Mouse (Mus musculus): ENCODE measurements around the gene Cdk1.

DNA sequence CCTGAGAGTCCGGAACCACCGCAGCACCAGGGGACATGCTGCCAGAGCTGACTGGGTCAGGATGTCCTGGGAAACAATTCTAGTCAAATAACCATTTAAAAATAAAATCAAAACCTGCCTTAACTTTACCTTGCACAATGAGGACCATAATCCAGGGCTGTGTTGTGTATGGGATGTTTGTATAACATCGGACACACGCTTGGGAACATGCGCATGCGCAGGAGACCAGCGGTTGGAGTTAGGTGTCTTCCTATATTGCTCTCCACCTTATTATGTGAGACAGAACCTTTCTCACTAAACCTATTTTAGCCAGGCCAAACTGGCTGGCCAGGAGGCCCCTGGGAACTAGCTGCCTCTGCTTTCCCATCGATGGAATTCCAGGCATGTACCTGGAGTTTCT is 32.4 kb upstream of the Cdk1 start:
- TF ChIP-seq POLR2A (IDR thresholded peaks at IDR 0.05; ENCODE audit: extremely low read depth, insufficient read depth, low read length) (no peak), CTCF (IDR thresholded peaks at IDR 0.05; ENCODE audit: extremely low read depth, insufficient read depth, low read length) (no peak)
